Mouse (Mus musculus): ENCODE measurements around the gene Sestd1.

Sestd1 gene

GRCm38 (mm10) chr2:77212885-77213284 is 67.5 kb downstream of the Sestd1 start:
- DNase-seq (ENCODE audit: low read depth, low spot score) = no peak

- no peak for DNase-seq (ENCODE audit: low read depth, low spot score)
These were observed 73.4 kb downstream of the Sestd1 start for GRCm38 (mm10) chr2:77206951-77207350.

GRCm38 (mm10) chr2:77203916-77204315 is 76.5 kb downstream of the Sestd1 start:
- no peak for DNase-seq (ENCODE audit: low read depth, low spot score)

GRCm38 (mm10) chr2:77201900-77202299 is 78.5 kb downstream of the Sestd1 start:
- no peak for DNase-seq (ENCODE audit: low read depth, low spot score)

- no peak for DNase-seq (ENCODE audit: low read depth, low spot score)
These were observed 79.3 kb downstream of the Sestd1 start for GRCm38 (mm10) chr2:77200958-77201614.

- no peak for DNase-seq (ENCODE audit: low read depth, low spot score)
These were observed 80.0 kb downstream of the Sestd1 start for GRCm38 (mm10) chr2:77200379-77200778.

GRCm38 (mm10) chr2:77198246-77198645 is 82.1 kb downstream of the Sestd1 start:
- DNase-seq (ENCODE audit: low read depth, low spot score) = no peak

- DNase-seq (ENCODE audit: low read depth, low spot score) = no peak
These were observed 83.6 kb downstream of the Sestd1 start for GRCm38 (mm10) chr2:77196819-77197218.

- no peak for DNase-seq (ENCODE audit: low read depth, low spot score)
These were observed 85.3 kb downstream of the Sestd1 start for GRCm38 (mm10) chr2:77195056-77195455.

- DNase-seq (ENCODE audit: low read depth, low spot score) = no peak
These were observed 88.6 kb downstream of the Sestd1 start for GRCm38 (mm10) chr2:77191811-77192210.

GRCm38 (mm10) chr2:77190891-77191290 is 89.5 kb downstream of the Sestd1 start:
- no peak for DNase-seq (ENCODE audit: low read depth, low spot score)

- no peak for DNase-seq (ENCODE audit: low read depth, low spot score)
These were observed 90.1 kb downstream of the Sestd1 start for GRCm38 (mm10) chr2:77190301-77190700.

- DNase-seq (ENCODE audit: low read depth, low spot score) = no peak
These were observed 90.7 kb downstream of the Sestd1 start for GRCm38 (mm10) chr2:77189671-77190070.

- DNase-seq (ENCODE audit: low read depth, low spot score) = no peak
These were observed 92.9 kb downstream of the Sestd1 start for GRCm38 (mm10) chr2:77187501-77187900.

GRCm38 (mm10) chr2:77186912-77187311 is 93.5 kb downstream of the Sestd1 start:
- DNase-seq (ENCODE audit: low read depth, low spot score) = no peak

GRCm38 (mm10) chr2:77184049-77184571 is 96.3 kb downstream of the Sestd1 start:
- no peak for DNase-seq (ENCODE audit: low read depth, low spot score)

GRCm38 (mm10) chr2:77183646-77184045 is 96.7 kb downstream of the Sestd1 start:
- no peak for DNase-seq (ENCODE audit: low read depth, low spot score)

- no peak for DNase-seq (ENCODE audit: low read depth, low spot score)
These were observed 97.4 kb downstream of the Sestd1 start for GRCm38 (mm10) chr2:77182996-77183380.

- DNase-seq (ENCODE audit: low read depth, low spot score) = no peak
These were observed 98.0 kb downstream of the Sestd1 start for GRCm38 (mm10) chr2:77182271-77182995.

- peak; percentile 12 for DNase-seq (ENCODE audit: low read depth, low spot score)
These were observed 102.9 kb downstream of the Sestd1 start for GRCm38 (mm10) chr2:77177472-77177871.

- peak; percentile 18 for DNase-seq (ENCODE audit: low read depth, low spot score)
These were observed 104.0 kb downstream of the Sestd1 start for GRCm38 (mm10) chr2:77176413-77176812.

- DNase-seq (ENCODE audit: low read depth, low spot score) = no peak
These were observed 105.0 kb downstream of the Sestd1 start for GRCm38 (mm10) chr2:77175411-77175810.

GRCm38 (mm10) chr2:77174313-77174712 is 106.1 kb downstream of the Sestd1 start:
- no peak for DNase-seq (ENCODE audit: low read depth, low spot score)
